Mouse (Mus musculus) intestine, postnatal 0 days (tissue): ENCODE measurements around the gene Gabra1. TPM values are rescaled to one million over a fixed set of nuclear protein-coding genes. Genes with fewer than 3 reads are reported as not detected.

Experiments
- ATAC-seq: fragments of 200-750 bp; cut with Nextera tagmentation; 2 replicates; pipeline ENCODE4 v1.8.0; 2017; ENCODE audit warnings: mild to moderate bottlenecking, moderate TSS enrichment, moderate library complexity
- H3K27ac ChIP-seq: fragments of 300-500 bp; sonication (generic); 2 replicates; pipeline ENCODE4 v1.5.1; 2014; ENCODE audit warnings: mild to moderate bottlenecking, low read depth, low read length, moderate library complexity
- H3K27me3 ChIP-seq: fragments of 300-500 bp; sonication (generic); replicated peaks from 2 replicates; pipeline ENCODE4 v1.6.1; 2014; ENCODE audit warnings: low read length, mixed read lengths; ENCODE audit not compliant: control insufficient read depth, insufficient read depth
- H3K36me3 ChIP-seq: fragments of 300-500 bp; sonication (generic); 2 replicates; pipeline ENCODE4 v1.6.1; 2014; ENCODE audit warnings: mild to moderate bottlenecking, moderate library complexity; ENCODE audit not compliant: control insufficient read depth, insufficient read depth
- H3K4me1 ChIP-seq: fragments of 300-500 bp; sonication (generic); replicated peaks from 2 replicates; pipeline ENCODE4 v1.6.1; 2014; ENCODE audit warnings: antibody characterized with exemption, low read length, mixed read lengths; ENCODE audit not compliant: control insufficient read depth, insufficient read depth
- H3K4me2 ChIP-seq: fragments of 300-500 bp; sonication (generic); replicated peaks from 2 replicates; pipeline ENCODE4 v1.6.1; 2014; ENCODE audit warnings: low read depth, mild to moderate bottlenecking, moderate library complexity
- H3K4me3 ChIP-seq: fragments of 300-500 bp; sonication (generic); 2 replicates; pipeline ENCODE4 v1.5.1; 2014; ENCODE audit warnings: low read depth, low read length
- H3K9ac ChIP-seq: fragments of 300-500 bp; sonication (generic); 2 replicates; pipeline ENCODE4 v1.6.1; 2014; ENCODE audit warnings: mild to moderate bottlenecking, low read depth, low read length
- H3K9me3 ChIP-seq: fragments of 300-500 bp; sonication (generic); 2 replicates; pipeline ENCODE4 v1.6.1; 2016; ENCODE audit warnings: mixed run types; ENCODE audit not compliant: control insufficient read depth
- CTCF ChIP-seq: sonication (generic); IDR thresholded peaks from 2 replicates; pipeline ENCODE4 v1.5.1; 2016; ENCODE audit warnings: low read depth, mild to moderate bottlenecking, control low read depth, antibody characterized with exemption, moderate library complexity
- WGBS: fragments of 180-500 bp; shearing (Covaris S2); extraction: QIAGEN DNeasy Blood & Tissue Kit; methylation state at CpG from one replicate; pipeline ENCODE4 v1.1.7; 2014; 5-methylcytosine and 5-hydroxymethylcytosine counted together
- polyA plus RNA-seq: library from polyadenylated mRNA; unstranded; fragments of >200 nt; fragmentation: Nextera tagmentation; extraction: Ambion mirVana; gene quantifications from 2 replicates; pipeline ENCODE4 v1.2.1, GENCODE M21; 2015

Gabra1 gene
- polyA plus RNA-seq = 1.2 and 1.4 TPM in 2 replicates

DNA sequence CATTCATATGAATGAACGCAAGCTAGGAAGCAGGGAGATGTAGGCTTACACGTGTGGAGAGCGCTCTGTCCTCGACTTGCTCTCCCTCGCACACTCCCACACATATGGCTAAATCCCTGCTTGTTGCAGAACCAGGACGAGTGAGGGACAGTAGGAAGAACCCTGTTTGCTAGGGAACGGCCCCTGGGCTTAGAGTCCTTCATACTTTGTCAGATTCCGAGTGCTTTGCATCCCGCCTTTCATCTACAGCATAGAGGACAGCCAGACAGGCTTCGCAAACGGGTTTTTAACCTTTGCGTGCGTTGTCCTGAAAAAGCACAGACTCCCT is at the start of gene Gabra1:
TSS of gene Gabra1 (minus strand) at position 106 of the 328 bp plus-strand sequence.
- no peaks in the 10 kb centered on the region for H3K9me3 ChIP-seq
- 4% methylated on average over 13 of the region's 13 CpGs for WGBS
- no peak within 1 kb of the TSS for H3K27ac ChIP-seq
- 0 out of 2 replicates have a peak within 1 kb of the TSS, but pooled peaks have one; percentile 22 for H3K9ac ChIP-seq
- no peaks in the 10 kb centered on the region for H3K36me3 ChIP-seq
- H3K4me1 ChIP-seq = no peaks in the 10 kb centered on the region
- peak within 1 kb of the TSS; percentile 47 for H3K4me3 ChIP-seq
- H3K27me3 ChIP-seq = peaks cover 3% of the 10 kb centered on the region; the same call in 1 of the 2 replicates
- no peak for ATAC-seq
- H3K4me2 ChIP-seq = peak within 1 kb of the TSS; percentile 85
- no peak for TF ChIP-seq CTCF

DNA sequence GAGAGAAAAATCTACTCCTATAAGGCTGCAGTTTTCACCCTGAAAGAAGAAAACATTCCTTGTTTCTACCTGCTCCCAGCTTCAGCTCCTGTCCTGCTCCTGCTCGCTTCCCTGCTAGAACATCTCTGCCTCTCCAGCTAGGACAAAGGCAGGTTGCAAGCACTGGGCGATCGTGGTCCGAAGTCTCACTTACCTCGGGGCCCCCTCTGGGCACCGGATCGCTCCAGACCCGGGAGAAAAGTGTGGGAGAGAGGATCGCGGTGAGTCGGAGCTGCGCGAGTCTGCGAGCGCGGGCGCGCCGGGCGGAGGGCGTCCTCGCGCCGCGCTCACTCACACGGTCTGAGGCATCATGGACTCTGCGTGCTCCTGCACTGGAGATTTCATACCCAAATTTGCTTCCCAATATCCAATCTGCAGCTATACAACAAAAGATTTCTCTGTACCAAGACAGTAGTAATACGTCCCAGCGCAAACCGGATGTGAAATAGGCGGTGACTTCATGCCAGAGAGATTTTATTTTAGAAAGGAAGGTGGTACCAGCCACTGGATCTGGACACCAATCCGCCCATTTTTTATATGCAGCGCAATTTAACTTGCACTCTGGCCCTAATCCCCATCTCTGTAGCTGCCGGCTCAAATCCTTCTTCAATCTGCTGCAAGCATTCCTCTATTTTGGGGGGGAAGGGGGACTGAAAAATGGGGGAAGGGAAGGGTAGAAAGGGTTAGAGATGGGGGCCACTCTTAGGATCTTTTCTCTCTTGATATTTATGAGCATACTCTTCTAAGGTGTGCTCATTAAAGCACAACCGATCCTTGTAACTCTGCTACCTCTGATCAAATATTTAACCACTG is 531 bp downstream of the Gabra1 start:
- ATAC-seq = no peak; the same call in 1 of the 2 replicates
- Histone ChIP-seq H3K4me3 (peak overlapping the region; percentile 47), H3K9ac (0 out of 2 replicates have a peak overlapping the region, but pooled peaks have one; percentile 22), H3K36me3 (no peaks in the 10 kb centered on the region), H3K4me1 (no peaks in the 10 kb centered on the region), H3K4me2 (peak overlapping the region; percentile 85), H3K9me3 (no peaks in the 10 kb centered on the region), H3K27me3 (peaks cover 3% of the 10 kb centered on the region; the same call in 1 of the 2 replicates), H3K27ac (no peak overlapping the region)
- WGBS = under 1% methylated on average over 35 of the region's 35 CpGs
- TF ChIP-seq CTCF = no peak

DNA sequence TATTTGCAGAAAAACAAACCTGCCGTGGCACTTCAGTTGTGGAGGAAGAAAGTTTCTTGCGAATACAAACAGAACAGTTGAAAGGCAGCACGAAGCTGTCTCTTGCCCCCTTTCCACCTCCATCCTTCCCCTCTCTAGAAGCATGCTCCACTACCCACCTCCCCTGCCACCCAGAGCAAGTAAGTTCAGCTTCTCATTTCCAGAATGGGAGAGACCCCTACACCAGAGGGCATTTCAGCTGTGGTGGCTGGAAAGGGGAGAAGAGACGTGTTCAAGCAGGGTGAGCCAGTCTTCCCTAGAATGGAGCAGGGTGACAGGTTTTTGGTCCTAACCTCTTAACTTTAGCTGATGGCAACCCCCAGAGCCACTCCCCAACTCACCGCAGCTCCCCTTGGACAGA is 1.3 kb downstream of the Gabra1 start:
- Histone ChIP-seq H3K9ac (no peak overlapping the region), H3K4me3 (peak overlapping the region; percentile 47; the same call in 1 of the 2 replicates), H3K27ac (no peak overlapping the region), H3K36me3 (no peaks in the 10 kb centered on the region), H3K27me3 (peaks cover 3% of the 10 kb centered on the region; the same call in 1 of the 2 replicates), H3K4me1 (no peaks in the 10 kb centered on the region), H3K9me3 (no peaks in the 10 kb centered on the region), H3K4me2 (peak overlapping the region; percentile 85)
- ATAC-seq = no peak
- TF ChIP-seq CTCF = no peak
- WGBS = 41% methylated on average over 5 of the region's 5 CpGs

DNA sequence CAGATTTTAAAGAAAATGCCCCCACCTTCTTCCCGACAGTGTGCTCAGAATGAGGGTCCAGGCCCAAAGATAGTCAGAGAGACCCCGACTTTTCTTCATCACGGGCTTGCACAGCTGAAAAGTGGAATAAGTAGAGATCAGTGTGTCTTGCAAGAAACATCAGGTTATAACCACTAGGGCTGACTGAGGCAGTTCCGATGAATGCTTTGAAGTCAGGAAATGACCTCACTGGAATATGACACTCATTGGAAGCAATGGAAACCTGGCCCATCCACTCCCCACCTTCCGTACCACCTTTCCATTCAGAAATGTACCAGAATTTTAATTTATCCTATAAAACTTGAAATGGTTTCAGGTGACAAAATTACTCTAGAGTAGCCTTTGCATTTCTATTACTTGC is 3.2 kb downstream of the Gabra1 start:
- Histone ChIP-seq H3K4me1 (no peaks in the 10 kb centered on the region), H3K4me3 (no peak overlapping the region), H3K9ac (no peak overlapping the region), H3K27ac (no peak overlapping the region), H3K4me2 (no peak overlapping the region), H3K9me3 (no peaks in the 10 kb centered on the region), H3K27me3 (peaks cover 3% of the 10 kb centered on the region; the same call in 1 of the 2 replicates), H3K36me3 (no peaks in the 10 kb centered on the region)
- no peak for ATAC-seq
- WGBS = 84% methylated on average over 5 of the region's 5 CpGs
- no peak for TF ChIP-seq CTCF

DNA sequence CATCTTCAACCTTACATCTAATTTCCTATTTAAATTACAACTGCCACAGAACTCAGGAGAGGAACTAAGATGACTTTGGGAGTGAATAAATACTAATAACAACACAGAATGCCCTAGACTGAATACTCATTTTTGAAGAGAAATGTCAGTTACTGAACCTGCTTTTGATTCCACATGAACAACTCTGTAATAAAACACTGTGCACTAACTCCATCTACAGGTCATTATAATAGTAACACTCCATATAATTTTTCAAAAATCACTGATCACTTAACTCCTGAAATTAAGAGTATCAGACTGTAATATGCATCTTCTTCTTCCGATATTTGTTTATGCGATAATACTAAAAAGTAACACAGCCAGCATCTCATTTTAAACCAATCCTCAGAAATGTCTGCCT is 4.4 kb downstream of the Gabra1 start:
- H3K9ac ChIP-seq = no peak overlapping the region
- ATAC-seq = no peak
- H3K27ac ChIP-seq = no peak overlapping the region
- peak; percentile 60 for TF ChIP-seq CTCF
- no peak overlapping the region for H3K4me3 ChIP-seq
- no peaks in the 10 kb centered on the region for H3K4me1 ChIP-seq
- H3K27me3 ChIP-seq = peaks cover 3% of the 10 kb centered on the region; the same call in 1 of the 2 replicates
- WGBS = 90% methylated on average over 2 of the region's 2 CpGs
- H3K36me3 ChIP-seq = no peaks in the 10 kb centered on the region
- no peak overlapping the region for H3K4me2 ChIP-seq
- H3K9me3 ChIP-seq = no peaks in the 10 kb centered on the region

DNA sequence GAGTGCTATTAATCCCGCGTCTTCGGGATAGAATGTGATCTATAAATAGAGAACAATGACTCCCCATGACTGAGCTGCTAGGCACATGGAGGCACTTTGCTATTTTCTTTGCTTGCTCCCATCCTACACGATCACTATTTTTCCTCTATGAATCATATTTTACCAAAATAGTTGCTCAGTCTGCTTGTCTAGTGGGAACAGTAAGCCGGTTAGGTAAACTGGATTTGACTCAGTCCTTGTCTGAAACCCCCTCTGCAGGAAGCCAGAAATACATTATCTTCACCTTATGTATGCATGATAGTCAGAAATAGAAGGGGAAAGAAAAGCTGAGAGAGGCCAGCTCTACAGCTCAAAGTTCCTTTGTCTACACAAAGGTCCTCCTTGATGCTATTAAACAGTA is 31.3 kb downstream of the Gabra1 start:
- Histone ChIP-seq H3K4me2 (no peak overlapping the region), H3K4me3 (no peak overlapping the region), H3K27ac (no peak overlapping the region), H3K27me3 (no peaks in the 10 kb centered on the region), H3K36me3 (no peaks in the 10 kb centered on the region), H3K9ac (no peak overlapping the region), H3K9me3 (no peaks in the 10 kb centered on the region), H3K4me1 (no peaks in the 10 kb centered on the region)
- no peak for TF ChIP-seq CTCF
- WGBS = 86% methylated on average over 5 of the region's 5 CpGs
- ATAC-seq = no peak
